Mouse (Mus musculus) thymus, adult 2 months (tissue): ENCODE data around the gene Hist1h2bc. TPM values are rescaled to one million over a fixed set of nuclear protein-coding genes. Genes with fewer than 3 reads are reported as not detected.
"Not testable (repeated sequence)": the region's sequence is repeated elsewhere in the genome, so short reads cannot be mapped to it uniquely, and the experiment has no call there.

Experiments
- DNase-seq: peaks from one replicate; pipeline ENCODE4 v3.0.0; 2021
- H3K27ac ChIP-seq: fragments of 200-500 bp; 2 replicates; pipeline ENCODE4 v1.5.1; 2012; ENCODE audit warnings: low read length, control low read depth; ENCODE audit not compliant: control insufficient read depth, insufficient read depth
- H3K27me3 ChIP-seq: fragments of 200-500 bp; 2 replicates; pipeline ENCODE4 v1.6.1; 2012; ENCODE audit warnings: mild to moderate bottlenecking, low read length, moderate library complexity, mixed read lengths; ENCODE audit not compliant: control insufficient read depth, insufficient read depth
- H3K36me3 ChIP-seq: fragments of 200-500 bp; 2 replicates; pipeline ENCODE4 v1.6.1; 2012; ENCODE audit warnings: mild to moderate bottlenecking, low read length, moderate library complexity; ENCODE audit not compliant: control insufficient read depth, insufficient read depth
- H3K4me1 ChIP-seq: fragments of 200-500 bp; replicated peaks from 2 replicates; pipeline ENCODE4 v1.6.1; 2012; ENCODE audit warnings: low read length; ENCODE audit not compliant: control insufficient read depth, insufficient read depth
- H3K4me3 ChIP-seq: fragments of 200-500 bp; 2 replicates; pipeline ENCODE4 v1.5.1; 2012; ENCODE audit warnings: mild to moderate bottlenecking, low read length, control low read depth, moderate library complexity; ENCODE audit not compliant: control insufficient read depth, insufficient read depth
- CTCF ChIP-seq: fragments of 200-500 bp; IDR thresholded peaks from 2 replicates; pipeline ENCODE4 v1.5.1; 2012; ENCODE audit warnings: mild to moderate bottlenecking, control low read depth, low read length, moderate library complexity, borderline replicate concordance; ENCODE audit not compliant: control insufficient read depth, poor library complexity, insufficient read depth; ENCODE audit errors: extremely low read depth
- POLR2A ChIP-seq: fragments of 200-500 bp; IDR thresholded peaks from 2 replicates; pipeline ENCODE4 v1.6.1; 2012; ENCODE audit warnings: mild to moderate bottlenecking, low read length, control low read depth, moderate library complexity; ENCODE audit not compliant: control insufficient read depth, poor library complexity, insufficient read depth; ENCODE audit errors: extremely low read depth
- WGBS: fragments of 180-500 bp; shearing (Covaris S2); methylation state at CpG from one replicate; pipeline ENCODE4 v1.1.7; 2018; 5-methylcytosine and 5-hydroxymethylcytosine counted together
- polyA plus RNA-seq: library from polyadenylated mRNA; depleted of rRNA; stranded (reverse); fragments of >200 nt; gene quantifications from 2 replicates; pipeline ENCODE4 v1.2.3, GENCODE M21; 2012

The Hist1h2bc gene
- polyA plus RNA-seq, 1 experiment: 154 TPM

DNA sequence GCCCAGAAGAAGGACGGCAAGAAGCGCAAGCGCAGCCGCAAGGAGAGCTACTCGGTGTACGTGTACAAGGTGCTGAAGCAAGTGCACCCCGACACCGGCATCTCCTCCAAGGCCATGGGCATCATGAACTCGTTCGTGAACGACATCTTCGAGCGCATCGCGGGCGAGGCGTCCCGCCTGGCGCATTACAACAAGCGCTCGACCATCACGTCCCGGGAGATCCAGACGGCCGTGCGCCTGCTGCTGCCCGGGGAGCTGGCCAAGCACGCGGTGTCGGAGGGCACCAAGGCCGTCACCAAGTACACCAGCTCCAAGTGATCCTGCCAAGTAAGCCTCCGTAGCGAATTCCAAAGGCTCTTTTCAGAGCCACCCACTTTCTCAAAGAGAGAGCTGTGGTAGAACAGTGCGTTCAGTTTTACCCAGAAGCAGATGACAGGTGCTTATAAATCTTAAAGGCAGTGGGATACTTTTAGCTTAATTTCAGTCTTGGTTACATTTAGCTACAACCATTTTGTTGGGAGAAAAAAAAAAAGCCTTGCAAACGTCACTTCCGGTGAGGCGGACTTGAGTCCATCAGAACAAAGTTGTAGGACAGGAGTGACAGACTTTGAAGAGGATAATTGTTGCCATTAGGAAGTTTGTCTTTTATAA, 421 bp downstream of the Hist1h2bc start:
- peak overlapping the region; percentile 75 for H3K4me3 ChIP-seq
- not testable (repeated sequence) for H3K4me1 ChIP-seq, H3K36me3 ChIP-seq, H3K27me3 ChIP-seq
- TF ChIP-seq POLR2A: peak; percentile 78; the same call in 1 of the 2 replicates
- peak; percentile 50 for DNase-seq
- peak overlapping the region; percentile 100 for H3K27ac ChIP-seq
- WGBS: under 1% methylated on average over 18 of the region's 37 CpGs

- 3% methylated on average over 15 of the region's 15 CpGs for WGBS
- no peaks in the 10 kb centered on the region for H3K36me3 ChIP-seq
These were observed 1.3 kb downstream of the Hist1h2bc start for GRCm38 (mm10) chr13:23685121-23685861.

GRCm38 (mm10) chr13:23685966-23686365, 2.0 kb downstream of the Hist1h2bc start:
- no peak overlapping the region; the same call in 1 of the 2 replicates for H3K27ac ChIP-seq
- no peak for DNase-seq
- H3K27me3 ChIP-seq: no peaks in the 10 kb centered on the region
- TF ChIP-seq CTCF (no peak), POLR2A (no peak)
- H3K4me1 ChIP-seq: peaks cover 3% of the 10 kb centered on the region; the same call in 1 of the 2 replicates
- H3K36me3 ChIP-seq: no peaks in the 10 kb centered on the region
- H3K4me3 ChIP-seq: no peak overlapping the region
- WGBS: 40% methylated on average over 4 of the region's 4 CpGs

More at GRCm38 (mm10) chr13:23685121-23685861, 1.3 kb downstream of the Hist1h2bc start:
- H3K27me3 ChIP-seq: no peaks in the 10 kb centered on the region
- H3K27ac ChIP-seq: peak overlapping the region; percentile 33; the same call in 1 of the 2 replicates
- no peak overlapping the region for H3K4me3 ChIP-seq
- no peak for DNase-seq
- peaks cover 3% of the 10 kb centered on the region; the same call in 1 of the 2 replicates for H3K4me1 ChIP-seq
- TF ChIP-seq POLR2A (no peak), CTCF (no peak)

DNA sequence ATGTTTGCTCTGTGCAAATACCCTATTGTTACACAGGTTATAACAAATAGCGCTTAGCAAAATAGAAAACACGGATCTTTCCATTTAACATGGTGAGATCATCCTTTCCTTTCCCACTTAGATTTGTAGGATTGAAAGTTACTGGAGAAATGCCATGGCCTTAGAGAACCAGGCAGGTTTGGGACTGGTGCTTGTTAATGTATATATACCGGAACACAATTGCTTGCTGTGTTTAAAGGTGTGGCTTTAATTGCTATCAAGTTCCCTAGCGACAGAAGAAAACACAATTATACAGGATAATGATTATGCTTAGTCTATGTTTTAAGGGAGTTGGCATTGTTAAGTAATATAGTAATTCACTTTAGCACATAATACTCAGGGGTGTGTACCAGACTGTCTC, 3.2 kb downstream of the Hist1h2bc start:
- no peaks in the 10 kb centered on the region for H3K27me3 ChIP-seq
- H3K36me3 ChIP-seq: no peaks in the 10 kb centered on the region
- H3K4me1 ChIP-seq: peaks cover 3% of the 10 kb centered on the region; the same call in 1 of the 2 replicates
- TF ChIP-seq POLR2A: no peak
- TF ChIP-seq CTCF: no peak
- WGBS: 97% methylated on average over 4 of the region's 4 CpGs
- H3K4me3 ChIP-seq: no peak overlapping the region
- no peak overlapping the region for H3K27ac ChIP-seq
- no peak for DNase-seq

DNA sequence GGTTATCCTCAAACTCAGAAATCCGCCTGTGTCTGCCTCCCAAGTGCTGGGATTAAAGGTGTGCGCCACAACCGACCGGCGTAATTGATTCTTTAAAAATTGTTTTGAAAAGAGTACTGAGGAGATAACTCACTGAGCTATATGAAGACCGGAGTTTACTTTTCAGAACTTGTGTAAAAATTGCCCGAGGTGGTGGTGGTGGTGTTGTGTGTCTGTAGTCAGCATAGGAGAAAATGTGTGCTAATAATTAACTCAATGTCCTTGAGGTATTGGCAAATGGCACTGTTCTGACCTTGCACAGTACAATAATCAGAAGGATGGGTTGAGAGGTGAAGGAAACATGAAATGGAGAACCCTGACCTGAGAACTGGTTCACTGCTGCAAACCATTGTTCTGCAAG, 3.9 kb downstream of the Hist1h2bc start:
- no peaks in the 10 kb centered on the region for H3K27me3 ChIP-seq
- no peaks in the 10 kb centered on the region for H3K4me1 ChIP-seq
- DNase-seq: no peak
- WGBS: 97% methylated on average over 7 of the region's 7 CpGs
- no peak overlapping the region for H3K27ac ChIP-seq
- H3K36me3 ChIP-seq: no peaks in the 10 kb centered on the region
- TF ChIP-seq POLR2A (no peak), CTCF (no peak)
- no peak overlapping the region for H3K4me3 ChIP-seq

GRCm38 (mm10) chr13:23688956-23689355, 5.0 kb downstream of the Hist1h2bc start:
- Histone ChIP-seq H3K27ac (no peak overlapping the region), H3K4me1 (no peaks in the 10 kb centered on the region), H3K4me3 (no peak overlapping the region), H3K27me3 (no peaks in the 10 kb centered on the region), H3K36me3 (no peaks in the 10 kb centered on the region)
- TF ChIP-seq POLR2A (no peak), CTCF (no peak)
- 86% methylated on average over 2 of the region's 2 CpGs for WGBS
- no peak for DNase-seq
